ENCODE assay signal across 8 mouse cellular contexts in the genomic region with DNA sequence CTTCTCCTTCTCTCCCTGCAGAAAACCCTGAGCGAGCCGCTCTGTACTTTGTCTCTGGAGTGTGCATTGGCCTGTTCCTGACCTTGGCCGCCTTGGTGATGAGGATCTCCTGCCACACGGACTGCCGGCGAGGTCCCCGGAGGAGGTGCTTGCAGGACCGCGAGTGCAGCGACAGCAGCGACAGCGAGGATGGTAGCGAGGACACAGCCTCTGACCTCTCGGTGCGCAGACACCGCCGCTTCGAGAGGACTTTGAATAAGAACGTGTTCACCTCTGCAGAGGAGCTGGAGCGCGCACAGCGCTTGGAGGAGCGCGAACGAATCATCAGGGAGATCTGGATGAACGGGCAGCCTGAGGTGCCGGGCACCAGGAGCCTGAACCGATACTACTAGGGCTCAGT. TPM values are rescaled to one million over a fixed set of nuclear protein-coding genes. Genes with fewer than 3 reads are reported as not detected.
A peak's percentile ranks its signal among the peaks of the same experiment; 100 is the strongest.
DNase-seq lines count a peak whose midpoint lies in the region; TF ChIP-seq lines count a peak whose summit lies in the region.

No protein-coding gene starts in this region.

- no peak for TF ChIP-seq CTCF in brain, embryonic 14.5 days (IDR thresholded peaks at IDR 0.05; ENCODE audit: borderline replicate concordance, extremely low read depth, insufficient read depth, insufficient read length)
- TF ChIP-seq CTCF in lung, adult 2 months (IDR thresholded peaks at IDR 0.05; ENCODE audit: insufficient read depth, low read length): no peak

- peaks cover 42% of the 10 kb centered on the region for H3K27me3 ChIP-seq in hindbrain, embryonic 10.5 days (ENCODE audit: insufficient read depth, poor library complexity, severe bottlenecking)
- H3K27me3 ChIP-seq in midbrain, embryonic 10.5 days (ENCODE audit: low read depth, poor library complexity, severe bottlenecking): peaks cover 56% of the 10 kb centered on the region

- H3K27ac ChIP-seq in hindbrain, embryonic 10.5 days: peak overlapping the region; percentile 74; the same call in 1 of the 2 replicates
- peak overlapping the region; percentile 61 for H3K27ac ChIP-seq in midbrain, embryonic 10.5 days (replicated peaks)

- intact Hi-C loops in left cerebral cortex, postnatal 25 days (cut with DNase I): no loop called here
- intact Hi-C loops in left cerebral cortex, postnatal 14 days (cut with DNase I): no loop called here

- peak; percentile 8 to 11 for DNase-seq in left cerebral cortex, postnatal 25 days (ENCODE audit: low spot score in 2 of 2)
- DNase-seq in left cerebral cortex, postnatal 14 days (ENCODE audit: low spot score in 2 of 2): no peak
- DNase-seq in brain, embryonic 14.5 days (ENCODE audit: low read depth): peak; percentile 45
- peak; percentile 51 for DNase-seq in hindbrain, embryonic 10.5 days (ENCODE audit: low spot score)
- DNase-seq in midbrain, embryonic 10.5 days (ENCODE audit: low spot score): peak; percentile 60
- DNase-seq in spleen, adult 18-20 months: no peak
- no peak for DNase-seq in lung, adult 2 months
- DNase-seq in urinary bladder, adult 18-20 months (ENCODE audit: low spot score in 2 of 2): no peak

- WGBS in hindbrain, embryonic 10.5 days: under 1% methylated on average over 28 of the region's 28 CpGs
- 1% methylated on average over 28 of the region's 28 CpGs for WGBS in midbrain, embryonic 10.5 days
- 44% methylated on average over 28 of the region's 28 CpGs for WGBS in lung, adult 2 months

- H3K9me3 ChIP-seq in hindbrain, embryonic 10.5 days: peaks cover 2% of the 10 kb centered on the region; the same call in 1 of the 2 replicates
- H3K9me3 ChIP-seq in midbrain, embryonic 10.5 days (replicated peaks): no peaks in the 10 kb centered on the region

- TF ChIP-seq POLR2A in brain, embryonic 14.5 days (IDR thresholded peaks at IDR 0.05; ENCODE audit: borderline replicate concordance, extremely low read depth, insufficient read depth, insufficient read length, poor library complexity, severe bottlenecking): no peak
- no peak for TF ChIP-seq POLR2A in lung, adult 2 months (IDR thresholded peaks at IDR 0.05; ENCODE audit: borderline replicate concordance, extremely low read depth, low read depth, low read length)

- H3K4me3 ChIP-seq in hindbrain, embryonic 10.5 days: peak overlapping the region; percentile 51
- H3K4me3 ChIP-seq in midbrain, embryonic 10.5 days: peak overlapping the region; percentile 52
- H3K4me3 ChIP-seq in lung, adult 2 months (replicated peaks; ENCODE audit: extremely low read depth, low read depth, low read length): no peak overlapping the region

- H3K4me1 ChIP-seq in hindbrain, embryonic 10.5 days (replicated peaks): peaks cover 11% of the 10 kb centered on the region
- H3K4me1 ChIP-seq in midbrain, embryonic 10.5 days: peaks cover 15% of the 10 kb centered on the region
- H3K4me1 ChIP-seq in lung, adult 2 months (ENCODE audit: control insufficient read depth, insufficient read depth, low read length): no peaks in the 10 kb centered on the region

- no peaks in the 10 kb centered on the region for H3K36me3 ChIP-seq in hindbrain, embryonic 10.5 days
- no peaks in the 10 kb centered on the region for H3K36me3 ChIP-seq in midbrain, embryonic 10.5 days

RNA-seq across cellular contexts. Expression of gene Eva1a, which starts 50.9 kb away (rescaled TPM):
- 10 to 100 TPM; 11.4 to 15.3 TPM for total RNA-seq in left cerebral cortex, postnatal 25 days (2021)
- total RNA-seq in left cerebral cortex, postnatal 14 days (2021): 10 to 100 TPM; 14.1 to 14.8 TPM
- polyA plus RNA-seq in brain, embryonic 14.5 days (2012; rRNA removed): 0.53 and 0.89 TPM in 2 replicates
- 3.2 and 3.3 TPM in 2 replicates for polyA plus RNA-seq in hindbrain, embryonic 10.5 days (2016; fragmentation: Nextera tagmentation; extraction: Ambion mirVana)
- polyA plus RNA-seq in midbrain, embryonic 10.5 days (2016; fragmentation: Nextera tagmentation; extraction: Ambion mirVana): 3.4 and 3.7 TPM in 2 replicates
- 8.6 and 15.3 TPM in 2 replicates for polyA plus RNA-seq in lung, adult 2 months (2012; rRNA removed)

Comparison
In these comparisons a context has a peak if more than half of its experiments do, and no peak if none do; other contexts are left out.
1. DNase-seq: peak in left cerebral cortex, postnatal 25 days (2 of 2), brain, embryonic 14.5 days (single experiment), hindbrain, embryonic 10.5 days (single experiment) and midbrain, embryonic 10.5 days (single experiment); none in left cerebral cortex, postnatal 14 days (0 of 2), spleen, adult 18-20 months (0 of 2), lung, adult 2 months (single experiment) and urinary bladder, adult 18-20 months (0 of 2).